Mouse (Mus musculus): ENCODE data around the gene Maml2. TPM values are rescaled to one million over a fixed set of nuclear protein-coding genes. Genes with fewer than 3 reads are reported as not detected.

Gene Maml2
- polyA plus RNA-seq, 1 experiment from 2014 or later = 8.6 TPM

Small RNA genes lying within 50 kb of the gene (microRNA-seq; reads per million reads assigned to microRNA genes)
- gene Gm22643 (ENCODE audit: borderline number of aligned reads) = not detected

Other genes starting within 250 kb of the Maml2 start
- 8.6 and 10.2 TPM in 2 replicates for gene Jrkl, start 52.1 kb upstream of the Maml2 start, polyA plus RNA-seq (2014; fragmentation: Nextera tagmentation; extraction: Ambion mirVana)
- 7.3 and 7.7 TPM in 2 replicates for gene Ccdc82, start 51.0 kb upstream of the Maml2 start, polyA plus RNA-seq (2014; fragmentation: Nextera tagmentation; extraction: Ambion mirVana)
- not detected in 2 replicates for gene Gm17571, start 148.8 kb downstream of the Maml2 start, polyA plus RNA-seq (2014; fragmentation: Nextera tagmentation; extraction: Ambion mirVana)

Data from embryonic facial prominence, embryonic 11.5 days (tissue).